Mouse (Mus musculus) liver, embryonic 14.5 days (tissue): ENCODE measurements around the gene 2010109A12Rik. TPM values are rescaled to one million over a fixed set of nuclear protein-coding genes. Genes with fewer than 3 reads are reported as not detected.

Experiments
- ATAC-seq: fragments of 200-750 bp; cut with Nextera tagmentation; 2 replicates; pipeline ENCODE4 v1.8.0; 2017; ENCODE audit warnings: moderate number of reproducible peaks, mild to moderate bottlenecking, moderate library complexity; ENCODE audit not compliant: insufficient read depth
- DNase-seq, 3 experiments: peaks; one replicate each; pipeline ENCODE4 v3.0.0-alpha.2; 2012 to 2013; ENCODE audit warnings: low read depth in 3 of 3, low spot score in 3 of 3
- H3K27ac ChIP-seq: fragments of 300-500 bp; sonication (generic); 2 replicates; pipeline ENCODE4 v1.5.1; 2014; ENCODE audit warnings: moderate library complexity, mild to moderate bottlenecking, control low read depth, inconsistent platforms
- H3K27me3 ChIP-seq: fragments of 300-500 bp; sonication (generic); 2 replicates; pipeline ENCODE4 v1.6.1; 2014; ENCODE audit warnings: mild to moderate bottlenecking, low read length, moderate library complexity; ENCODE audit not compliant: control insufficient read depth, insufficient read depth
- H3K36me3 ChIP-seq: fragments of 300-500 bp; sonication (generic); replicated peaks from 2 replicates; pipeline ENCODE4 v1.6.1; 2014; ENCODE audit warnings: low read depth; ENCODE audit not compliant: control insufficient read depth, insufficient read depth
- H3K4me1 ChIP-seq, 2 experiments: fragments of 200-500 bp in 1 of 2; fragments of 300-500 bp in 1 of 2; sonication (generic) in 1 of 2; replicated peaks; 2 replicates each; pipeline ENCODE4 v1.6.1; 2012 to 2014; ENCODE audit warnings: antibody characterized with exemption in 1 of 2, inconsistent platforms in 1 of 2, low read length in 1 of 2; ENCODE audit not compliant: control insufficient read depth in 2 of 2, insufficient read depth in 2 of 2
- H3K4me2 ChIP-seq: fragments of 300-500 bp; sonication (generic); 2 replicates; pipeline ENCODE4 v1.6.1; 2014; ENCODE audit warnings: low read depth, mild to moderate bottlenecking, control low read depth, moderate library complexity
- H3K4me3 ChIP-seq, 2 experiments: fragments of 200-500 bp in 1 of 2; fragments of 300-500 bp in 1 of 2; sonication (generic) in 1 of 2; 2 replicates each; pipeline ENCODE4 v1.5.1; 2012 to 2014; ENCODE audit warnings: low read depth in 2 of 2, low read length in 2 of 2, mild to moderate bottlenecking in 2 of 2, control low read depth in 1 of 2, inconsistent platforms in 1 of 2, moderate library complexity in 1 of 2; ENCODE audit not compliant: insufficient read depth in 1 of 2
- H3K9ac ChIP-seq: fragments of 300-500 bp; sonication (generic); replicated peaks from 2 replicates; pipeline ENCODE4 v1.6.1; 2014; ENCODE audit warnings: mild to moderate bottlenecking, control low read depth, moderate library complexity
- H3K9me3 ChIP-seq: fragments of 300-500 bp; sonication (generic); 2 replicates; pipeline ENCODE4 v1.6.1; 2016; ENCODE audit warnings: low read length, mixed read lengths; ENCODE audit not compliant: control insufficient read depth
- CTCF ChIP-seq: IDR thresholded peaks from 2 replicates; pipeline ENCODE4 v1.5.1; 2016; ENCODE audit warnings: antibody characterized with exemption, low read depth, control low read depth
- EP300 ChIP-seq: IDR thresholded peaks from 2 replicates; pipeline ENCODE4 v1.6.1; 2016; ENCODE audit warnings: antibody characterized with exemption, low read depth
- WGBS: fragments of 180-500 bp; shearing (Covaris S2); extraction: QIAGEN DNeasy Blood & Tissue Kit; methylation state at CpG from one replicate; pipeline ENCODE4 v1.1.7; 2014; ENCODE audit not compliant: insufficient replicate concordance; 5-methylcytosine and 5-hydroxymethylcytosine counted together
- polyA plus RNA-seq, 2 experiments: library from polyadenylated mRNA; depleted of rRNA in 1 of 2; stranded (reverse) in 1 of 2; unstranded in 1 of 2; fragments of >200 nt; fragmentation: Nextera tagmentation in 1 of 2; extraction: Ambion mirVana in 1 of 2; gene quantifications; 2 replicates each; pipeline versions ENCODE4 v1.2.1 to v1.2.3; 2012 to 2014

Gene 2010109A12Rik
- polyA plus RNA-seq, 2 experiments = 0.55 to 1.5 TPM

- Histone ChIP-seq H3K27me3 (no peaks in the 10 kb centered on the region), H3K4me1 (no peaks in the 10 kb centered on the region), H3K9me3 (no peaks in the 10 kb centered on the region), H3K4me3 (no peak overlapping the region), H3K4me2 (no peak overlapping the region), H3K27ac (no peak overlapping the region), H3K36me3 (no peaks in the 10 kb centered on the region; the same call in 1 of the 2 replicates), H3K9ac (no peak overlapping the region)
- no peak for TF ChIP-seq CTCF
- no peak for TF ChIP-seq EP300
- WGBS = 74% methylated on average over 6 of the region's 6 CpGs
- no peak for ATAC-seq
- no peak for DNase-seq
These were observed 33.8 kb upstream of the 2010109A12Rik start for GRCm38 (mm10) chr5:93172536-93172935.

- Histone ChIP-seq H3K9ac (no peak overlapping the region), H3K36me3 (no peaks in the 10 kb centered on the region; the same call in 1 of the 2 replicates), H3K9me3 (no peaks in the 10 kb centered on the region), H3K4me2 (no peak overlapping the region), H3K27ac (no peak overlapping the region), H3K4me1 (no peaks in the 10 kb centered on the region), H3K4me3 (no peak overlapping the region), H3K27me3 (no peaks in the 10 kb centered on the region)
- DNase-seq = no peak
- 75% methylated on average over 6 of the region's 6 CpGs for WGBS
- TF ChIP-seq EP300 (no peak), CTCF (no peak)
- ATAC-seq = no peak
These were observed 31.6 kb upstream of the 2010109A12Rik start for GRCm38 (mm10) chr5:93174675-93175074.

- H3K4me3 ChIP-seq = no peak overlapping the region
- H3K27ac ChIP-seq = no peak overlapping the region
- H3K9me3 ChIP-seq = no peaks in the 10 kb centered on the region
- H3K9ac ChIP-seq = no peak overlapping the region
- ATAC-seq = no peak
- H3K4me1 ChIP-seq = no peaks in the 10 kb centered on the region
- H3K4me2 ChIP-seq = no peak overlapping the region
- 64% methylated on average over 6 of the region's 6 CpGs for WGBS
- TF ChIP-seq CTCF = no peak
- no peak for TF ChIP-seq EP300
- DNase-seq = no peak
- no peaks in the 10 kb centered on the region for H3K27me3 ChIP-seq
- peaks cover 8% of the 10 kb centered on the region; the same call in 1 of the 2 replicates for H3K36me3 ChIP-seq
These were observed 27.7 kb upstream of the 2010109A12Rik start for GRCm38 (mm10) chr5:93178616-93179015.

- Histone ChIP-seq H3K36me3 (peaks cover 13% of the 10 kb centered on the region), H3K27me3 (no peaks in the 10 kb centered on the region), H3K4me3 (no peak overlapping the region), H3K9ac (no peak overlapping the region), H3K9me3 (no peaks in the 10 kb centered on the region), H3K4me2 (no peak overlapping the region), H3K27ac (no peak overlapping the region), H3K4me1 (no peaks in the 10 kb centered on the region)
- ATAC-seq (no peak), DNase-seq (no peak)
- TF ChIP-seq CTCF (peak; percentile 59), EP300 (no peak)
- WGBS = 59% methylated on average over 2 of the region's 2 CpGs
These were observed 26.1 kb upstream of the 2010109A12Rik start for GRCm38 (mm10) chr5:93180252-93180651.

- ATAC-seq (no peak), DNase-seq (no peak)
- 85% methylated on average over 6 of the region's 6 CpGs for WGBS
- Histone ChIP-seq H3K4me3 (no peak overlapping the region), H3K9me3 (no peaks in the 10 kb centered on the region), H3K4me2 (no peak overlapping the region), H3K27me3 (no peaks in the 10 kb centered on the region), H3K9ac (no peak overlapping the region), H3K4me1 (no peaks in the 10 kb centered on the region), H3K27ac (no peak overlapping the region), H3K36me3 (peaks cover 33% of the 10 kb centered on the region)
- no peak for TF ChIP-seq CTCF
- no peak for TF ChIP-seq EP300
These were observed 23.0 kb upstream of the 2010109A12Rik start for GRCm38 (mm10) chr5:93183311-93183710.
